Mouse (Mus musculus): ENCODE results near the gene Fryl.

GRCm38 (mm10) chr5:73141712-73142111, 114.7 kb downstream of the Fryl start:
- TF ChIP-seq GATA1 (IDR thresholded peaks at IDR 0.05; ENCODE audit: low read length): no peak
- no peak for TF ChIP-seq TAL1 (IDR thresholded peaks at IDR 0.05; ENCODE audit: low read length)

Data from erythroblast, embryonic 14.5 days (primary cell).